Mouse (Mus musculus): ENCODE results near the gene Nifk.

DNA sequence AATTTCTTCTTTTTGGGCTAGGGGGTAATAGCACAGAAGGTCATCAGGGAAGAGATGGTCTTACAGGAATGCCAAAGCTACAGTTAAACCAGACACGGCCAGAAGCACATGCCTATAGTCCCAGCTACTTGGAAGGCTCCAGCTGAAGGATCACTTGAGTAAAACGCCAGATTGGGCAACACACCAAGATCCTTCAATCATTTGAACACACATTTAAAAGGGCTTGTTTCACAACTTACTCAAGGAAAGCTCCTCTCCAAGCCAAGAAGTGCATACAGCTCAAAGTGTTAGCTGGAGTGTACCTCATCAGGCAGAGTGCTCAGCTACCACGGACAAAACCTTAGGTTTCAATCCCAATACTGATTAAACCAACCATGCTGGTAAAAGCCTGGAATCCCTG, 25.0 kb upstream of the Nifk start:
- TF ChIP-seq GATA1 (IDR thresholded peaks at IDR 0.05; ENCODE audit: borderline replicate concordance, low read length) (no peak), FLI1 (IDR thresholded peaks at IDR 0.05; ENCODE audit: low read length) (no peak)
